Mouse (Mus musculus) hindbrain, embryonic 10.5 days (tissue): ENCODE measurements around the gene Cenpq. TPM values are rescaled to one million over a fixed set of nuclear protein-coding genes. Genes with fewer than 3 reads are reported as not detected.

ENCODE experiments used
- DNase-seq: peaks from one replicate; pipeline ENCODE4 v3.0.0-alpha.2; 2017; ENCODE audit warnings: low spot score
- H3K27ac ChIP-seq: fragments of 300-500 bp; sonication (generic); 2 replicates; pipeline ENCODE4 v1.5.1; 2016; ENCODE audit warnings: mild to moderate bottlenecking, moderate library complexity
- H3K27me3 ChIP-seq: fragments of 300-500 bp; sonication (generic); 2 replicates; pipeline ENCODE4 v1.6.1; 2016; ENCODE audit warnings: mild to moderate bottlenecking; ENCODE audit not compliant: poor library complexity, insufficient read depth, severe bottlenecking
- H3K36me3 ChIP-seq: fragments of 300-500 bp; sonication (generic); 2 replicates; pipeline ENCODE4 v1.6.1; 2016; ENCODE audit warnings: mild to moderate bottlenecking, moderate library complexity
- H3K4me1 ChIP-seq: fragments of 300-500 bp; sonication (generic); replicated peaks from 2 replicates; pipeline ENCODE4 v1.6.1; 2016; ENCODE audit warnings: mild to moderate bottlenecking
- H3K4me3 ChIP-seq: fragments of 300-500 bp; sonication (generic); 2 replicates; pipeline ENCODE4 v1.5.1; 2016; ENCODE audit warnings: mild to moderate bottlenecking, moderate library complexity
- H3K9me3 ChIP-seq: fragments of 300-500 bp; sonication (generic); 2 replicates; pipeline ENCODE4 v1.6.1; 2016; ENCODE audit warnings: mild to moderate bottlenecking, moderate library complexity
- WGBS: fragments of 180-500 bp; shearing (Covaris S2); methylation state at CpG from one replicate; pipeline ENCODE4 v1.1.7; 2016; 5-methylcytosine and 5-hydroxymethylcytosine counted together
- polyA plus RNA-seq: library from polyadenylated mRNA; unstranded; fragments of >200 nt; fragmentation: Nextera tagmentation; extraction: Ambion mirVana; gene quantifications from 2 replicates; pipeline ENCODE4 v1.2.1, GENCODE M21; 2016

The Cenpq gene
- polyA plus RNA-seq, 1 experiment from 2014 or later = 27.4 TPM

DNA sequence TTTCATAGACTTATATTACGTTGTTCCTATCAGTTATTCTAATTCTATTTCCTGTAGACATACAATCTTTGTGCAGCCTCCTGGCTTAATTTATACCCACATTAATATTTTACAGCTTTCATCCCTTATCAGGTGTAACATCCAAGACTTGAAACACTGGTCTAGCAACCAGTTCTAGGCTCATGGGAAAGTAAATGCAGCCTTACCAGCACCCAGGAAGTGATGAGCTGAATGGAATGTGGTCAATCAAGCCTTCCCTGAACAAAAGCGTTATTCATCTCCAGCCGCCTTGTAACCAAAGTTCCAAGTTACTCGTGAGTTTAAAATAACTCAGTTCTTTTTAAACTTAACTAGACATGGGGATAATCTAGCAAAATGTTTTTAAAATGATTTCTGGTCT lies 49.7 kb downstream of the Cenpq start:
- Histone ChIP-seq H3K4me1 (no peaks in the 10 kb centered on the region), H3K36me3 (no peaks in the 10 kb centered on the region), H3K27ac (no peak overlapping the region), H3K4me3 (no peak overlapping the region), H3K9me3 (no peaks in the 10 kb centered on the region), H3K27me3 (no peaks in the 10 kb centered on the region)
- 85% methylated on average over 4 of the region's 4 CpGs for WGBS
- no peak for DNase-seq

DNA sequence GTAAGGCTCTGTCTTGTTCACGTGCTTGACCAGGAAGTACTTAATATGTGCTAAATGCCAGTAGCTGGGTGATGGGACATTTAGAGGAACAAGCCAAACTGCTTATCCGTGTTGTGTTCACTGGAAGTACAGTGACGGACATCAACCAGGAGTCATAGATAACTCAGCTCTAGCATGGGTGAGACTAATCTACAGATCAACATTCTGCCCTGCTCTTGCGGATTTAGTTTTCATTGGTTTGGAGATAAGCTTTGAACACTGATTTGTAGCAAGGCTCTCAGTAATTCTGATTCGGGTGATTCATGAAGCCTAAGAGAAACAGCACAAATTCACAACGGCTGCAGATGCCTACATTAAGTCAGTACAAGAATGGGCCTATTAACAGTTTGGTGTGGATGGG lies 52.7 kb downstream of the Cenpq start:
- H3K4me3 ChIP-seq = no peak overlapping the region
- peaks cover 6% of the 10 kb centered on the region; the same call in 1 of the 2 replicates for H3K4me1 ChIP-seq
- H3K36me3 ChIP-seq = no peaks in the 10 kb centered on the region
- WGBS = 94% methylated on average over 6 of the region's 6 CpGs
- peaks cover 3% of the 10 kb centered on the region; the same call in 1 of the 2 replicates for H3K27me3 ChIP-seq
- H3K27ac ChIP-seq = no peak overlapping the region
- H3K9me3 ChIP-seq = no peaks in the 10 kb centered on the region
- no peak for DNase-seq

GRCm38 (mm10) chr17:40879924-40880691 lies 54.7 kb downstream of the Cenpq start, which contains the start of gene 9130008F23Rik:
9130008F23Rik (minus strand) TSS chr17:40880559.
- Histone ChIP-seq H3K36me3 (no peaks in the 10 kb centered on the region), H3K4me1 (peaks cover 6% of the 10 kb centered on the region; the same call in 1 of the 2 replicates), H3K27me3 (peaks cover 3% of the 10 kb centered on the region; the same call in 1 of the 2 replicates), H3K4me3 (peak within 1 kb of the TSS; percentile 70), H3K9me3 (no peaks in the 10 kb centered on the region), H3K27ac (peak within 1 kb of the TSS; percentile 84)
- peak; percentile 56 for DNase-seq
- WGBS = under 1% methylated on average over 40 of the region's 40 CpGs

DNA sequence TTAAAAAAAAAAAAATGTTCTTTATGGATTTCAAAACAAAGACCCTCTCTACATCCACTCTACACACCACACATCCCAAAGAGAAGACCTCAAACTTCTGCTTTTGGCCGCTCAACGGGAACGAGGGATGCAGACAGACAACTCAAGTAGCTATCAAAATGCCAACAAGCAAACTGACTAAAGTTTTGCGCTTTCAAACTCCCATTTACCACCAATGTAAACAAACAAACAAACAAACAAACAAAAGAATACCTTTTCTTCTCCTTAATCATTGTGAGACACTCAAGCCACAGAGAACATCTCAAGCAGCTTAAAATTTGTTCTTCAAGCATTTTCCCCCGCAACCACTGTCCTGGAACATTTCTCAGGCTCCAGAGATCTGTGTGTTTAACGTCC lies 55.3 kb downstream of the Cenpq start:
- no peaks in the 10 kb centered on the region for H3K36me3 ChIP-seq
- H3K27me3 ChIP-seq = peaks cover 3% of the 10 kb centered on the region; the same call in 1 of the 2 replicates
- H3K9me3 ChIP-seq = no peaks in the 10 kb centered on the region
- peaks cover 6% of the 10 kb centered on the region; the same call in 1 of the 2 replicates for H3K4me1 ChIP-seq
- 6% methylated on average over 6 of the region's 6 CpGs for WGBS
- peak overlapping the region; percentile 70 for H3K4me3 ChIP-seq
- H3K27ac ChIP-seq = peak overlapping the region; percentile 84; the same call in 1 of the 2 replicates
- no peak for DNase-seq

DNA sequence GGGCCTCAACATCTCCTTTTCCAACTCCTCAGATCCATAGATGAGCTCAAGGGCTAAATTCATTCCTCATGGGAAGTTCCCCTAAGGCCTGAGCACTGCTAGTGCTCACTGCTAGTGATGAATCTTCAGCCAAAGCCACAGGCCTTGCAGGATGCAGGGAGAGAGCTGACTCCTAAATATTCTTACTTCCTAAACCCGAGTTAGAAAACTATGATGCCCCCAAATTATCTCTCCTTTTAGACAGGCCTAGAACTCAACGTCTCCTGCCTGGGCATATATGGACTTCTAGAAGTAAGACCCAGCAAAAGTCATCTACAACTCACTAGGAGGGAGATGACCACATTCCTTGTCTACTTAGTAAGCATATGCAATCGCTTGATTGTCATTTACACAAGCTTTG lies 57.1 kb downstream of the Cenpq start:
- no peak overlapping the region for H3K4me3 ChIP-seq
- WGBS = 38% methylated on average over 3 of the region's 3 CpGs
- H3K36me3 ChIP-seq = no peaks in the 10 kb centered on the region

DNA sequence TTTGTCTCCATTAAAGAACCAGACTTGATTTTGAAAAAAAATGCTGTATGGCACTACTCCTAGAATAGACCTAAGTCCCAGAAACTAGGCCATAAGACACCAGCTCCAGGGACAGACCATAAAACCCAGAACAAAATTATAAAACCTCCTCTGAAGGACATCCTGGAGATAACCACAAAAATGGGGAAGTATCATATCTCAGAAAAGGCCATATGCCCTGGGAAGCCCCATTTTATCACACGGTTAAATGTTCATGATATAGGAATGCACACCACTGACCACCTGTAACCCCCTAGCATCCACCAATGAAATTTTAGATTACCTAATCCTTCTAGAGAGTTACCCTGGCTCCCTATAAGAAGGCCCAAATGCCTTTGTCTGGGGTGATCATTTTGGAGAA lies 59.3 kb downstream of the Cenpq start:
- Histone ChIP-seq H3K27me3 (peaks cover 3% of the 10 kb centered on the region; the same call in 1 of the 2 replicates), H3K9me3 (no peaks in the 10 kb centered on the region), H3K4me3 (no peak overlapping the region), H3K27ac (no peak overlapping the region), H3K36me3 (no peaks in the 10 kb centered on the region), H3K4me1 (peaks cover 6% of the 10 kb centered on the region; the same call in 1 of the 2 replicates)
- WGBS = 95% methylated on average over 1 of the region's 1 CpGs
- DNase-seq = no peak

More for the DNA sequence above, 57.1 kb downstream of the Cenpq start:
- peaks cover 6% of the 10 kb centered on the region; the same call in 1 of the 2 replicates for H3K4me1 ChIP-seq
- no peak for DNase-seq
- H3K27me3 ChIP-seq = peaks cover 3% of the 10 kb centered on the region; the same call in 1 of the 2 replicates
- no peak overlapping the region for H3K27ac ChIP-seq
- H3K9me3 ChIP-seq = no peaks in the 10 kb centered on the region

DNA sequence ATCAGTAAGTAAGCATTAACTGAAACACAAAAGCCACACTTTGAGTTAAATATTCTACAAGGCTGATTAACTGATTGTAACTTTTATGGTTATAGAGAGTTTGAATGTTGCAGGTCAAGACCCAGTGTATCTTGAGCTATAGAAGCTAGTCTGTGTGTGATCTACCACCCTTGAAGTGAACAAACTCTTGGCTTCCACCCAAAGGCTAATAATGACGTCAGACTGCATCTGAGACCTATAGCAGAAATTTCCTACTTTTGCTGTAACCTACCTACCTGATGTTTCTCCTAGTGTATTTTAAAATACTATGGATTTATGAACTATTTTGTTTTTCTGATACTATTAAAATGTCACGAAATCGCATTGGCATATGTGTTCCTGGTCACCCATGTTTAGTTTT lies 60.1 kb downstream of the Cenpq start:
- no peak overlapping the region for H3K27ac ChIP-seq
- no peaks in the 10 kb centered on the region for H3K36me3 ChIP-seq
- DNase-seq = no peak
- 92% methylated on average over 3 of the region's 3 CpGs for WGBS
- peaks cover 4% of the 10 kb centered on the region; the same call in 1 of the 2 replicates for H3K4me1 ChIP-seq
- H3K4me3 ChIP-seq = no peak overlapping the region
- H3K27me3 ChIP-seq = peaks cover 3% of the 10 kb centered on the region; the same call in 1 of the 2 replicates
- H3K9me3 ChIP-seq = no peaks in the 10 kb centered on the region

GRCm38 (mm10) chr17:40873582-40874011 lies 61.2 kb downstream of the Cenpq start:
- Histone ChIP-seq H3K9me3 (no peaks in the 10 kb centered on the region), H3K27ac (no peak overlapping the region), H3K4me3 (no peak overlapping the region), H3K36me3 (no peaks in the 10 kb centered on the region), H3K27me3 (no peaks in the 10 kb centered on the region), H3K4me1 (no peaks in the 10 kb centered on the region)
- WGBS = 67% methylated on average over 2 of the region's 2 CpGs
- no peak for DNase-seq

Other genes with a start within 250 kb of the Cenpq start
- gene Esp1, start 207.9 kb downstream of the Cenpq start, polyA plus RNA-seq = not detected in 2 replicates
- gene Crisp2, start 128.0 kb downstream of the Cenpq start, polyA plus RNA-seq = not detected in 2 replicates
- gene Rhag, start 123.9 kb downstream of the Cenpq start, polyA plus RNA-seq = 5.0 and 6.2 TPM in 2 replicates
- gene 9130008F23Rik, start 54.5 kb downstream of the Cenpq start, polyA plus RNA-seq = 0.82 and 1.2 TPM in 2 replicates
- not detected in 2 replicates for gene Glyatl3, start 20.7 kb downstream of the Cenpq start, polyA plus RNA-seq
- gene Mut, start 362 bp downstream of the Cenpq start, polyA plus RNA-seq = 20.3 and 28.2 TPM in 2 replicates